Mouse (Mus musculus) bone marrow, adult 2 months (tissue): Measurements from ENCODE around the gene Mtrf1l.

Experiments
- CTCF ChIP-seq: fragments of 200-500 bp; IDR thresholded peaks from 2 replicates; pipeline ENCODE4 v1.5.1; 2011; ENCODE audit warnings: low read length, control low read depth; ENCODE audit not compliant: control insufficient read depth, insufficient read depth
- POLR2A ChIP-seq: fragments of 200-500 bp; IDR thresholded peaks from 2 replicates; pipeline ENCODE4 v1.6.1; 2011; ENCODE audit warnings: low read depth, mild to moderate bottlenecking, control low read depth, low read length, borderline replicate concordance; ENCODE audit not compliant: control insufficient read depth

GRCm38 (mm10) chr10:5804691-5805156 is 19.0 kb downstream of the Mtrf1l start:
- TF ChIP-seq CTCF (no peak), POLR2A (no peak)
